Mouse (Mus musculus) cerebellum, adult 2 months (tissue): Measurements from ENCODE around the gene Cysltr2.

Experiments used
- CTCF ChIP-seq: fragments of 200-500 bp; IDR thresholded peaks from 2 replicates; pipeline ENCODE4 v1.5.1; 2011; ENCODE audit warnings: low read depth, mild to moderate bottlenecking, control low read depth, low read length, moderate library complexity, borderline replicate concordance; ENCODE audit not compliant: insufficient read depth
- POLR2A ChIP-seq: fragments of 200-500 bp; IDR thresholded peaks from 2 replicates; pipeline ENCODE4 v1.6.1; 2011; ENCODE audit warnings: low read length, control low read depth, borderline replicate concordance; ENCODE audit not compliant: insufficient read depth

DNA sequence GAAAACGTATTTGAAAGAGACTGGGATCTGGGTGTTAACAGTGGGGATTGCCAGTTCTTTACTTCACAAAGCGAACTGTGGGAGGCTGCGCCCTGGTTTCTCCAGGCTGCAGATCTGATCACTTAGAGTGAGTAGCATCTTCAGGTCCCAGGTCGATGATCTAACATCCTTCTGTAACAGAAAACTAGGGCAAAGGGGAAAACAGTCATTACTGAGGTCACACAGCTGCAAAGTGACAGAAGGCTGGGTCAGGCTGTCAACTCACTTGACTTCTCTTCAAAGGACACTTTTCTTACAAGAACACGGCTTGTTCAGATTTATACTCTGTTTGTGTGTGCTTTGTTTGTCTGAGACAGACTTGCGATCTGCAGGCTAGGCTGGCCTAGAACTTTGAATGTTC lies 33.5 kb downstream of the Cysltr2 start:
- no peak for TF ChIP-seq CTCF
- no peak for TF ChIP-seq POLR2A
